Mouse (Mus musculus) left cerebral cortex, adult 2 months (tissue): ENCODE data around the gene Cdh3. TPM values are rescaled to one million over a fixed set of nuclear protein-coding genes. Genes with fewer than 3 reads are reported as not detected.
A peak's percentile ranks its signal among the peaks of the same experiment; 100 is the strongest.
"Not testable (repeated sequence)": the region's sequence is repeated elsewhere in the genome, so short reads cannot be mapped to it uniquely, and the experiment has no call there.

Source experiments
- DNase-seq, 2 experiments: peaks; one replicate each; pipeline ENCODE4 v3.0.0; 2021 to 2022; ENCODE audit warnings: low spot score in 2 of 2, mixed read lengths in 1 of 2; ENCODE audit errors: extremely low spot score in 1 of 2
- H3K27ac ChIP-seq: fragments of 200-600 bp; 2 replicates; pipeline ENCODE4 v1.8.1; 2022
- H3K4me3 ChIP-seq: fragments of 200-600 bp; 2 replicates; pipeline ENCODE4 v1.8.1; 2022
- CTCF ChIP-seq: fragments of 200-600 bp; IDR thresholded peaks from 2 replicates; pipeline ENCODE4 v1.8.1; 2022; ENCODE audit warnings: antibody characterized with exemption, mild to moderate bottlenecking, moderate library complexity
- intact Hi-C: fragments of 180-260 bp; cut with DNase I; formaldehyde crosslinking; loops from one replicate; pipeline ENCODE4 v1.15.1; 2025
- total RNA-seq, 2 experiments: library from RNA; stranded (reverse); gene quantifications; 2 replicates each; pipeline ENCODE4 v1.2.3; 2021

Cdh3 gene
- total RNA-seq, 2 experiments from 2014 or later: 0.33 to 0.45 TPM

GRCm38 (mm10) chr8:106579510-106579909 lies 68.8 kb downstream of the Cdh3 start:
- Histone ChIP-seq H3K27ac (no peak overlapping the region), H3K4me3 (no peak overlapping the region)
- no peak for TF ChIP-seq CTCF
- no peak for DNase-seq
- intact Hi-C loops: no loop called here

GRCm38 (mm10) chr8:106581344-106582088 lies 70.8 kb downstream of the Cdh3 start:
- TF ChIP-seq CTCF: no peak
- intact Hi-C loops: no loop called here
- Histone ChIP-seq H3K27ac (no peak overlapping the region), H3K4me3 (no peak overlapping the region)
- no peak for DNase-seq

GRCm38 (mm10) chr8:106584942-106585670 lies 74.4 kb downstream of the Cdh3 start:
- no peak overlapping the region for H3K4me3 ChIP-seq
- no peak for TF ChIP-seq CTCF
- intact Hi-C loops: no loop called here
- no peak for DNase-seq
- H3K27ac ChIP-seq: no peak overlapping the region

GRCm38 (mm10) chr8:106585671-106586037 lies 75.0 kb downstream of the Cdh3 start:
- intact Hi-C loops: no loop called here
- TF ChIP-seq CTCF: no peak
- Histone ChIP-seq H3K27ac (no peak overlapping the region), H3K4me3 (no peak overlapping the region)
- no peak for DNase-seq

- Histone ChIP-seq H3K4me3 (no peak overlapping the region), H3K27ac (no peak overlapping the region)
- intact Hi-C loops: no loop called here
- no peak for TF ChIP-seq CTCF
- DNase-seq: no peak
Observed at GRCm38 (mm10) chr8:106586896-106587295, 76.2 kb downstream of the Cdh3 start.

GRCm38 (mm10) chr8:106588443-106589431 lies 78.0 kb downstream of the Cdh3 start:
- intact Hi-C loops: no loop called here
- no peak for TF ChIP-seq CTCF
- H3K4me3 ChIP-seq: no peak overlapping the region
- no peak for DNase-seq
- H3K27ac ChIP-seq: no peak overlapping the region

GRCm38 (mm10) chr8:106592458-106592857 lies 81.8 kb downstream of the Cdh3 start:
- no peak for DNase-seq
- intact Hi-C loops: no loop called here

GRCm38 (mm10) chr8:106595623-106596022 lies 84.9 kb downstream of the Cdh3 start:
- H3K4me3 ChIP-seq, intact Hi-C loops, H3K27ac ChIP-seq, DNase-seq: not testable (repeated sequence)

More at GRCm38 (mm10) chr8:106592458-106592857, 81.8 kb downstream of the Cdh3 start:
- H3K27ac ChIP-seq: no peak overlapping the region
- TF ChIP-seq CTCF: no peak
- H3K4me3 ChIP-seq: no peak overlapping the region

GRCm38 (mm10) chr8:106597067-106597466 lies 86.4 kb downstream of the Cdh3 start:
- intact Hi-C loops: no loop called here
- no peak for TF ChIP-seq CTCF
- no peak overlapping the region for H3K4me3 ChIP-seq
- no peak for DNase-seq
- no peak overlapping the region for H3K27ac ChIP-seq

GRCm38 (mm10) chr8:106599265-106599979 lies 88.7 kb downstream of the Cdh3 start:
- no peak overlapping the region for H3K4me3 ChIP-seq
- TF ChIP-seq CTCF: no peak
- no peak for DNase-seq
- no peak overlapping the region for H3K27ac ChIP-seq
- intact Hi-C loops: no loop called here

- TF ChIP-seq CTCF: no peak; the same call in 1 of the 2 replicates
- intact Hi-C loops: no loop called here
- H3K4me3 ChIP-seq: peak within 1 kb of the TSS; percentile 45
- DNase-seq: peak; percentile 15 to 20
- no peak within 1 kb of the TSS for H3K27ac ChIP-seq
Observed at GRCm38 (mm10) chr8:106603131-106603819, 92.6 kb downstream of the Cdh3 start, which contains the start of gene Cdh1. TSS of gene Cdh1 (plus strand) at chr8:106603351.
